Mouse (Mus musculus) kidney, adult 8-10 months (tissue): ENCODE results near the gene Myom1.

Experiments used
- DNase-seq, 2 experiments: peaks; one replicate each; pipeline ENCODE4 v3.0.0; 2022

Myom1 gene

GRCm38 (mm10) chr17:71145248-71145961 is 143.0 kb downstream of the Myom1 start:
- no peak for DNase-seq

DNA sequence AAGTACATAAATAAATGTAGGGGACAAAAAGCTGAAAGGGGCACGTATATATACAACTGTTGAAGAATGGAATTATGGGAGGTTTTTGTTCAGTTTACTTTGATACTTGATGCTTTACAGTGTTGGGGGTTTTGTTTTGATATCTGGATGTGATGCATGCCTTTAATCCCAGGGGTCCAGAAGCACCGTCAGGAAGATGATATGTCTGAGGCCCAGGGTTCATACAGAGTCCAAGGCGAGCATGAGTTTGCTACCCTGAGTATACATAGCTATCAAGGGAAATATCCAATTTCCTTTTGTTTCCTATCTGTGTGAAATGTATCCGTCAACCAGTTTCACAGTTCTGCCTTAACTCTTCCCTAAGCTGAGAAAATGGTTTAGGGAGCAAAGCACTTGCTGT is 150.9 kb downstream of the Myom1 start:
- no peak for DNase-seq

GRCm38 (mm10) chr17:71155271-71155670 is 152.8 kb downstream of the Myom1 start:
- DNase-seq, result peak; percentile 68 to 78

DNA sequence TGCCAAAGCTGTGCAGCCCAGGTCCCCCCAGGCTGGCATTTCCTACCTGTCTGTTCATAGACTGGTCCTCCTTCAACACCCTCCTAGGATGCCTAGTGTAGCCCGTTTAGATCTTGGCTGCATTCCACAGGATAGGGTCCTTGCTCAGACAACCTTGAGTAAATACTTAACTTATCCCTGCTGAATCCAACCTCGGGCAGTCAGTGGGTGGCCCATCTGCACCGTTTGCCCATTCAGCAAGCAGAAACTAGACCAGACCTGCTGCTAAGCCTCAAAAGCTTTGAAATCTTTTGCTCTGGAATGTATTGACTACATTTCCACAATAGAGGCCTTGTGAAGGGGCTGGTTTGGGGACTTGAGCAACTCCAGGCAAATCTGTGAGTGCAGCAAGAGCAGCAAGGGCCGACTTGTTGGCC is 156.7 kb downstream of the Myom1 start:
- DNase-seq, result peak; percentile 83 to 92

GRCm38 (mm10) chr17:71159720-71160119 is 157.3 kb downstream of the Myom1 start:
- no peak for DNase-seq

- no peak for DNase-seq
Observed at GRCm38 (mm10) chr17:71160244-71160995, 158.0 kb downstream of the Myom1 start.

- no peak for DNase-seq
Observed at GRCm38 (mm10) chr17:71164991-71165390, 162.6 kb downstream of the Myom1 start.

- DNase-seq, result no peak
Observed at GRCm38 (mm10) chr17:71168205-71168815, 165.9 kb downstream of the Myom1 start.

DNA sequence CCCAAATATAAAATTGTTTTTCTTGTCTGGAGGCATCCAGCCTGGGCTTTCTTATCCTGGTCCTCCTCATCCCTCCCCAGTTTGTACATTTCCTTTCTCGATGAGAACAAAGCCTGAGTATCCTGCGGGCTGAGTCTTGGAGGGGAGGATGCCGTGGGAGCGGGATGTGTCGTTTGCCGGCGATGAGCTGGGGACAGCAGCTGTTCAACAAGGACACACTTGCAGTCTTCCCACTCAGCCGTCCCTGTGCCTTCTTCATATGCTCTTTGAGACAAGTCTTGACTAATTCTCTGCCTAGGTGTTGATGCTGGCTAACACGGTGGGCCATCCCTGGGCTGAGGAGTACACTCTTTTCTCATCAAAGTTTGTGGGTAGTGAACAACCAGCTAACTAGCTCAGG is 166.4 kb downstream of the Myom1 start:
- DNase-seq, result no peak

DNA sequence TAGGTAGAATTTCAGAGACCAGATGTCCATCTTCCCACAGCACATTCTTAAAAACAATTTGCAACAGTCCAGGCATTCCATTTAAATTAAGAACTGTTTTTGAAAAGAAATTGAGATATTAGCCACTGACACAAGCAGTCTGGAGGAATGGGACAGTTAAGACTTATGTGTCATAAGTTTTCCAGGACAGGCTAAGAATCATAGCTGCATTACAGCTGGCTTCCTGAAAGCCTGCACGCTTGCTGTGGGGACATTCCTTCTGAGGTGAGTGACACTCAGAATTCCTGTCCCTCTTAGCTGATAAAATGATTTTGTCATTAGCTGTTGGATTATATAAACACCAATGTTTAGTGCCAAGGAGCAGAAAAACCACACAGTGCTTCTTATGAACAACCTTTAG is 167.2 kb downstream of the Myom1 start:
- DNase-seq, result no peak

GRCm38 (mm10) chr17:71171161-71171560 is 168.7 kb downstream of the Myom1 start:
- no peak for DNase-seq
